Mouse (Mus musculus): ENCODE results near the gene Saa2.

DNA sequence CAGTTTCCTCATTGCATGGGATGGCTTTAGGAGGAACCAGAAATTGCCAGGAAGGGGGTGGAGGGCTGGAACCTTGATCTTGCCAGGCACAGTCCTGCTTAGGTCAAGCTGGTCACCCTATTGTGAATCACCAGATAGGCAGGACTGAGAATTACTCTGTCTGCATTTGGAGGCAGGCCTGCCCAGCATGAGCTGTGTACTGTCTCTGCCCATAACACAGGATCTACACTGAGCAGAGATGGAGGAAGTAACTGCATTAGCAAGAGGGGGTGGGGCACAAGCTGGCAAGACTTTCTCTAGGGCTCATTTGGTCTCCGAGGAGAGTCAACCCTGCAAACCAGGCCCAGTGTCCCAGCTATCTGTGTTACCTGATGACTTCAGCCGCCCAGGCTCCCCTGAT lies 16.6 kb upstream of the Saa2 start:
- TF ChIP-seq CHD1 (IDR thresholded peaks at IDR 0.05; ENCODE audit: low read depth, low read length): no peak
- TF ChIP-seq CTCF (IDR thresholded peaks at IDR 0.05 in 2 of 3, conservative IDR thresholded peaks at IDR 0.05 in 1 of 3; ENCODE audit: control insufficient read depth in 1 of 3, insufficient read depth in 1 of 3, low read depth in 2 of 3, low read length in 3 of 3, poor library complexity in 1 of 3, severe bottlenecking in 1 of 3): no peak
- TF ChIP-seq POLR2A (IDR thresholded peaks at IDR 0.05; ENCODE audit: control insufficient read depth in 1 of 2, insufficient read depth in 1 of 2, low read depth in 1 of 2, low read length in 2 of 2, poor library complexity in 1 of 2): no peak
- no peak for TF ChIP-seq MAZ (IDR thresholded peaks at IDR 0.05; ENCODE audit: low read depth, low read length)
- TF ChIP-seq ZMIZ1 (IDR thresholded peaks at IDR 0.05; ENCODE audit: low read depth, low read length): no peak
- no peak for TF ChIP-seq GATA1 (IDR thresholded peaks at IDR 0.05; ENCODE audit: low read depth, low read length)
- TF ChIP-seq UBTF (IDR thresholded peaks at IDR 0.05; ENCODE audit: borderline replicate concordance, insufficient read depth, low read depth, low read length): no peak
- no peak for TF ChIP-seq RAD21 (IDR thresholded peaks at IDR 0.05; ENCODE audit: low read depth, low read length)
- no peak for TF ChIP-seq RCOR1 (IDR thresholded peaks at IDR 0.05; ENCODE audit: low read depth, low read length)
- TF ChIP-seq USF1 (IDR thresholded peaks at IDR 0.05; ENCODE audit: low read depth, low read length): no peak
- TF ChIP-seq TAL1 (IDR thresholded peaks at IDR 0.05; ENCODE audit: low read length): no peak
- TF ChIP-seq EP300 (IDR thresholded peaks at IDR 0.05; ENCODE audit: low read depth in 1 of 2, low read length in 2 of 2): no peak
- no peak for TF ChIP-seq E2F4 (IDR thresholded peaks at IDR 0.05; ENCODE audit: borderline replicate concordance, low read depth, low read length)

Measured in MEL (cell line).